Mouse (Mus musculus) heart, adult 2 months (tissue): ENCODE results near the gene Lin52.

Source experiments
- CTCF ChIP-seq: fragments of 200-600 bp; IDR thresholded peaks from 2 replicates; pipeline ENCODE4 v1.8.1; 2022; ENCODE audit warnings: antibody characterized with exemption, mild to moderate bottlenecking, moderate library complexity
- EP300 ChIP-seq: fragments of 200-500 bp; IDR thresholded peaks from 2 replicates; pipeline ENCODE4 v1.6.1; 2011; ENCODE audit warnings: low read depth, low read length, control low read depth; ENCODE audit not compliant: insufficient read depth
- POLR2A ChIP-seq: fragments of 200-500 bp; IDR thresholded peaks from 2 replicates; pipeline ENCODE4 v1.6.1; 2011; ENCODE audit warnings: mild to moderate bottlenecking, low read depth, low read length, control low read depth; ENCODE audit not compliant: insufficient read depth

DNA sequence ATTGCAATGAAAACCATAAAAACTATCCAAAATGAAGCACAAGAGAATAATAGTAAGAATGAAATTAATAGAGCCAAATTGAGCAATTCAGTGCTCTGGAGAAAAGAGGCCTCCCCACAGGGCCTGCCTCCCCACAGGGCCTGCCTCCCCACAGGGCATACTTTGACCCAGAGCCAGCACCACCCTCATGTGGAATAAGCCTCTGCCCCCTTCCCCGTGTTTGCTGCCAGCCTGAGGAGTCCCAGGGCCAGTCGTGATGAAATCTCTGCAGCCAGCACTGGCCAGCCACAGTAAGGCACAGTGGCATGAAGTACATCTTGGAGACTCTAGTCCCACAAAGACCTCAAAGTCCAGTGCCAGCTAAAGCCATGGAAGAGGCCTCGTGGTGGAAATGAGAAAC is 60.8 kb downstream of the Lin52 start:
- no peak for TF ChIP-seq POLR2A
- no peak for TF ChIP-seq CTCF
- no peak for TF ChIP-seq EP300
